Mouse (Mus musculus) forebrain, embryonic 16.5 days (tissue): ENCODE data around the gene Ric1. TPM values are rescaled to one million over a fixed set of nuclear protein-coding genes. Genes with fewer than 3 reads are reported as not detected.

ENCODE experiments used
- ATAC-seq: fragments of 200-750 bp; cut with Nextera tagmentation; 2 replicates; pipeline ENCODE4 v1.8.0; 2017; ENCODE audit warnings: mild to moderate bottlenecking, moderate library complexity
- H3K27ac ChIP-seq: fragments of 300-500 bp; sonication (generic); 2 replicates; pipeline ENCODE4 v1.5.1; 2014; ENCODE audit warnings: low read length, control low read depth
- H3K27me3 ChIP-seq: fragments of 300-500 bp; sonication (generic); replicated peaks from 2 replicates; pipeline ENCODE4 v1.6.1; 2014; ENCODE audit warnings: low read length; ENCODE audit not compliant: control insufficient read depth, insufficient read depth
- H3K36me3 ChIP-seq: fragments of 300-500 bp; sonication (generic); 2 replicates; pipeline ENCODE4 v1.6.1; 2014; ENCODE audit not compliant: control insufficient read depth, insufficient read depth
- H3K4me1 ChIP-seq: fragments of 300-500 bp; sonication (generic); replicated peaks from 2 replicates; pipeline ENCODE4 v1.6.1; 2014; ENCODE audit warnings: low read length; ENCODE audit not compliant: control insufficient read depth, insufficient read depth
- H3K4me2 ChIP-seq: fragments of 300-500 bp; sonication (generic); 2 replicates; pipeline ENCODE4 v1.6.1; 2014; ENCODE audit warnings: mild to moderate bottlenecking, low read length, control low read depth
- H3K4me3 ChIP-seq: fragments of 300-500 bp; sonication (generic); replicated peaks from 2 replicates; pipeline ENCODE4 v1.5.1; 2014; ENCODE audit warnings: mild to moderate bottlenecking, low read length, control low read depth
- H3K9ac ChIP-seq: fragments of 300-500 bp; sonication (generic); replicated peaks from 2 replicates; pipeline ENCODE4 v1.6.1; 2014; ENCODE audit warnings: low read depth, low read length, control low read depth
- H3K9me3 ChIP-seq: fragments of 300-500 bp; sonication (generic); 2 replicates; pipeline ENCODE4 v1.6.1; 2016; ENCODE audit warnings: low read length; ENCODE audit not compliant: control insufficient read depth
- WGBS: fragments of 180-500 bp; shearing (Covaris S2); extraction: QIAGEN DNeasy Blood & Tissue Kit; methylation state at CpG from one replicate; pipeline ENCODE4 v1.1.7; 2014; 5-methylcytosine and 5-hydroxymethylcytosine counted together
- polyA plus RNA-seq: library from polyadenylated mRNA; unstranded; fragments of >200 nt; fragmentation: Nextera tagmentation; extraction: Ambion mirVana; gene quantifications from 2 replicates; pipeline ENCODE4 v1.2.1, GENCODE M21; 2015

The Ric1 gene
- polyA plus RNA-seq, 1 experiment from 2014 or later, result 14.0 TPM

DNA sequence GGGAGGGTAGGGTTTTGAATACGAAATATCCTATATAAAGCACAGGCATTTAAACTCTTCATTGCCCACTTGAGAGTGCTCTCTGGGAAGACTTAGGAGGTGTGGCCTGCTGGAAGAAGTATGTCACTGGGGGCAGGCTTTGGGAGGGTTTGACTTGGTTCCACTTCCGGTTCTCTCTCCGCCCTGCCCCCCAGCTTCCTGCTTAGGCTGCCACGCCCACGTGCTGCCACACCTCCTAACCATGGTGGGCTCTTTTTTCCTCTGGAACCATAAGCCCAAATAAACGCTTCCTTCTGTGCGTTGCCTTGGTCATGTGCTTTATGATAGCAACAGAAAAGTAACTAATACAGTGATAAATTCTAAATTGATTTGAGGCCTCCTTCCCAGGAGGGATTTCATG, 16.5 kb upstream of the Ric1 start:
- 85% methylated on average over 7 of the region's 7 CpGs for WGBS
- no peaks in the 10 kb centered on the region for H3K27me3 ChIP-seq
- ATAC-seq, result no peak
- no peak overlapping the region for H3K27ac ChIP-seq
- H3K9me3 ChIP-seq, result no peaks in the 10 kb centered on the region
- H3K4me1 ChIP-seq, result 0 out of 2 replicates have a peak, but pooled peaks cover 4% of the 10 kb centered on the region
- H3K9ac ChIP-seq, result no peak overlapping the region
- H3K4me3 ChIP-seq, result no peak overlapping the region
- no peaks in the 10 kb centered on the region for H3K36me3 ChIP-seq
- no peak overlapping the region for H3K4me2 ChIP-seq

DNA sequence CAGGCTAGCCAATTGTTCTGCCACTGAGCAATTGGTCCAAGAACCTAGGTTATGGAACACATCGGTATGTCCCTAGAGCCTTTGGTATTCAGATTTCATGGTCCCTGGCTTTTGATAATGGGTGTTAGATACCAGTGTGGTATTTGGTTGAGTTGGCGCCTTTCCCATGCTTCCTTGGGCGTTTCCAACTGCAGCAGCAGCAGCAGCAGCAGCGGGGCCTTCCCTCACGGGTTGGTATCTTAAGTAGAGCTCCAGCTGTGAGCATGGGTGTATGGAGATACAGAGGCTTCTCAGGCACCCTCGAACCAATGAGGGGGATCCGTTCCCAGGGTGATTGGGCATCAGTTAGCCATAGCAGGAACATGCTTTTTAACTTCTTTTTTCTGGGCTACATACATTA, 13.9 kb upstream of the Ric1 start:
- no peaks in the 10 kb centered on the region for H3K27me3 ChIP-seq
- H3K4me2 ChIP-seq, result no peak overlapping the region
- H3K4me1 ChIP-seq, result no peaks in the 10 kb centered on the region
- no peaks in the 10 kb centered on the region for H3K9me3 ChIP-seq
- H3K4me3 ChIP-seq, result no peak overlapping the region
- no peak overlapping the region for H3K9ac ChIP-seq
- H3K27ac ChIP-seq, result no peak overlapping the region
- 47% methylated on average over 7 of the region's 7 CpGs for WGBS
- no peak for ATAC-seq
- H3K36me3 ChIP-seq, result no peaks in the 10 kb centered on the region

DNA sequence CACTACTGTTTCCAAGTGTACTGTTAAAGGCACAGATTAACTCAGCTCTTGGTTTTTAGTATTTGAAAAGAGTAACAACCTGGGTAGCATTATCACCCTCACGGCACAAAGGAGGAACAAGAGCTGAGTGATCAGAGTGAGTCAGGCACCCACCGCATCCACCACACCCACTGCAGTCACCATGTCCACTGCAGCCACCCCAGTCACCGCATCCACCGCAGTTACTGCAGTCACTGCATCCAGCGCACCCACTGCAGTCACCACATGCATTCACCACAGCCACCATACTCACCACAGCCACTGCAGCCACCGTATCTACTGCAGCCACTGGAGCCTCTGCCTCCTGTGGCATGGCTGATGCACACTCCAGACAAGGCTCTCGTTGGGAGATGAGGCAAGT, 12.2 kb upstream of the Ric1 start:
- H3K4me2 ChIP-seq, result no peak overlapping the region
- H3K4me3 ChIP-seq, result no peak overlapping the region
- no peaks in the 10 kb centered on the region for H3K9me3 ChIP-seq
- ATAC-seq, result no peak
- H3K36me3 ChIP-seq, result no peaks in the 10 kb centered on the region
- H3K27ac ChIP-seq, result no peak overlapping the region
- 89% methylated on average over 7 of the region's 7 CpGs for WGBS
- no peaks in the 10 kb centered on the region for H3K27me3 ChIP-seq
- H3K9ac ChIP-seq, result no peak overlapping the region
- H3K4me1 ChIP-seq, result no peaks in the 10 kb centered on the region

DNA sequence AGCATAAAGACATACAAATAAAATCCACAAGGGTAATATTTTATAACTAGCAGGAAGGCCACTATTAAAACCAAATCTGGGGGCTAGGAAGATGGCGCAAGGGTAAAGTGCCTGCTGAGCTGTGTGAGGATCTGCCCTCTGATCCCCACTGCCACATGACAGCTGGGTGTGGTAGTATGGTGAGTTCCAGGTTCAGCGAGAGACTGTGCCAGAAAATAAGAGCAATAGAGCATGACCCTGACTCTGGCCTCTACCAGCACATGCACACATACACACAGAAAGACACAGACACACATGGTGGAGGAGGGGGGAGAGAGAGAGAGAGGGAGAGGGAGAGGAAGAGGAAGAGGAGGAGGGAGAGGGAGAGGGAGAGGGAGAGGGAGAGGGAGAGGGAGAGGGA, 10.3 kb upstream of the Ric1 start:
- no peaks in the 10 kb centered on the region for H3K27me3 ChIP-seq
- ATAC-seq, result no peak
- no peak overlapping the region for H3K27ac ChIP-seq
- no peaks in the 10 kb centered on the region for H3K9me3 ChIP-seq
- WGBS, result 80% methylated on average over 2 of the region's 2 CpGs
- H3K36me3 ChIP-seq, result no peaks in the 10 kb centered on the region
- no peak overlapping the region for H3K4me2 ChIP-seq
- H3K4me1 ChIP-seq, result no peaks in the 10 kb centered on the region
- no peak overlapping the region for H3K9ac ChIP-seq
- no peak overlapping the region for H3K4me3 ChIP-seq

DNA sequence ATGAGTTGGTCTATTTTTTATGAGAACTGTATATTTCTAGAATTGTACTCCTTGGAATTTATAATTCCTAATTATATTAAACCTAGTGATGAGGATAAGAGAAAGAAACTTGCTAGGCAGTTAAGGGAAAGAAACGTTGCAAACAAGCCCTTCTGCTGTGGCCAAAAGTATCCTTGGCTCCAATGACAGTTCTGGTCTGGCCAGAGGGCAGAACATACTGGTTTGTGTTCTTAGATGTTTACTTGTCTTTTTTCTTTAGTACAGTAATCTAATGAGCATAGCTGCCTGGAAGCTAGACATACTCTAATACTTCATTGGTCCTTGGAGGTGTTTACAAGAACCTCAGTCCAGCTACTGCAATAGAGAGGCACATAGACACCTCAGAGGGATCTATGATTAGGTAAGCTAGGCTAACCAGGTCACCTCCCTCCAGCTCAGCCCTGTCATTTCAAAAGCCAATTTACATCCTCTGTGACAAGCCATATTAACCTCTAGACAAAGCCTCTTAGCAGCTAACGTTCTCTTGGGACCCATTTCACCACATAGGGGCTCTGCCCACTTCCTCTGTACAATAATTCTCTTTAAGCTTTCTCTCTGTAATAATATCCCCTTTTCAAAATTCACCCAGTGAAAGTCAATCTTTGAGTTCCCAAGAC, 8.8 kb upstream of the Ric1 start:
- H3K27me3 ChIP-seq, result no peaks in the 10 kb centered on the region
- H3K4me1 ChIP-seq, result no peaks in the 10 kb centered on the region
- H3K9me3 ChIP-seq, result no peaks in the 10 kb centered on the region
- H3K9ac ChIP-seq, result no peak overlapping the region
- no peak overlapping the region for H3K27ac ChIP-seq
- H3K4me2 ChIP-seq, result no peak overlapping the region
- no peak for ATAC-seq
- WGBS, result 56% methylated on average over 2 of the region's 2 CpGs
- H3K36me3 ChIP-seq, result no peaks in the 10 kb centered on the region
- H3K4me3 ChIP-seq, result no peak overlapping the region

DNA sequence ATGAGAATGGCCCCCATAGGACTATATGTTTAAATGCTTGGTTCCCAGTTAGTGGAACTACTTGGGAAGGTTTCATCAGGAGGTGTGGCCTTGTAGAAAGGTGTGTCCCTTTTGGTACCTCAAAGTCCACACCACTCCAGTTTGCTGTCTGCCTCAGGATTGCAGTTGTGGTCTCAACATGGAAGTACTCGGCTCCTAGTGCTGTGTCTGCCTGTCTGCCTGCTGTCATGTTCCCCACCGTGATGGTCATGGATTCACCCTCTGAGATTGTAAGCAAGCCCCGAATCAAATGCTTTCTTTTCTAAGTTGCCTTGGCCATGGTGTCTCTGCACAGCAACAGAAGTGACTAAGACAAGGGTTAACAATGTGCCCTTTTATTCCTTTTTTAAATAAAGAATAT, 8.0 kb upstream of the Ric1 start:
- Histone ChIP-seq H3K9ac (no peak overlapping the region), H3K4me3 (no peak overlapping the region), H3K27me3 (no peaks in the 10 kb centered on the region), H3K4me2 (no peak overlapping the region), H3K27ac (no peak overlapping the region), H3K36me3 (no peaks in the 10 kb centered on the region), H3K9me3 (no peaks in the 10 kb centered on the region), H3K4me1 (no peaks in the 10 kb centered on the region)
- WGBS, result 96% methylated on average over 3 of the region's 3 CpGs
- ATAC-seq, result no peak

DNA sequence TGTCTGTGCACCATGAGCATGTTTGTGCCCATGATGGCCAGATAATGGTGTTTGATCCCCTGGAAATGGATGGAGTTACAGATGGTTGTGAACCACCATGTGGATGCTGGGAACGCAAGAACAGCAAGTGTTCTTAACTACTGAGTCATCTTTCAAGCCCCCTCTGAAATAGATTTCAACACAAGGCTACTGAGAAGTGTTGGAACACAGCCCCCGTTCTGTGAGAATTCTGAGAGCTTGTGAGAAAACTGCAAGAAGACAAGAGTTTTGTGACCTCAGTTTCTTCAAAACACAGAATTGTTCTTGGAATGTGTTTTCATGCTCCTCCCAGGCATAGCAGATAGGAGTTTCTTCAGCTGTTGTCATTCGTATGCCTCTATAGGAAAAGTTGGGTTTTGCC, 6.7 kb upstream of the Ric1 start:
- H3K27ac ChIP-seq, result no peak overlapping the region
- no peak overlapping the region for H3K4me2 ChIP-seq
- H3K4me1 ChIP-seq, result no peaks in the 10 kb centered on the region
- WGBS, result 95% methylated on average over 3 of the region's 3 CpGs
- no peak for ATAC-seq
- H3K27me3 ChIP-seq, result no peaks in the 10 kb centered on the region
- no peaks in the 10 kb centered on the region for H3K9me3 ChIP-seq
- no peak overlapping the region for H3K9ac ChIP-seq
- H3K36me3 ChIP-seq, result no peaks in the 10 kb centered on the region
- H3K4me3 ChIP-seq, result no peak overlapping the region

DNA sequence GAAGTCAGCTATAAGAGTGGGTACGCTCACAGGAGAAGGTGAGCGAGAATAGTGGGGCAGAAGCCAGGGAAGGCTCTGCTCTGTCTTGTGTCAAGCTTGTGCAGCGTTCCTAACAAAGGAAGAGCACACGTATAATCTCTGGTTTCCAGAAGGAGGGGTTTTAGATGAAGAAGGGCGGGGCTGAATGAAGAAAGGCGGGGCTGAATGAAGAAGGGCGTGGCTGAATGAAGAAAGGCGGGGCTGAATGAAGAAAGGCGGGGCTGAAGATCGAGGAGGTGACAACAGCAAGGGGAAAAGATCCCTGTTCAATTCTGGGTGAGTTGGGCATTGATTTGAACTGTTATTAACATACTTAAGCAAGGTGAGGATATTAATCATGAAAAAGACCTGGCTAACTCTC, 6.1 kb upstream of the Ric1 start:
- 69% methylated on average over 10 of the region's 10 CpGs for WGBS
- no peak overlapping the region for H3K9ac ChIP-seq
- no peak overlapping the region for H3K4me2 ChIP-seq
- H3K27me3 ChIP-seq, result no peaks in the 10 kb centered on the region
- no peak overlapping the region for H3K27ac ChIP-seq
- no peaks in the 10 kb centered on the region for H3K36me3 ChIP-seq
- no peak overlapping the region for H3K4me3 ChIP-seq
- no peak for ATAC-seq
- H3K9me3 ChIP-seq, result no peaks in the 10 kb centered on the region
- H3K4me1 ChIP-seq, result no peaks in the 10 kb centered on the region

DNA sequence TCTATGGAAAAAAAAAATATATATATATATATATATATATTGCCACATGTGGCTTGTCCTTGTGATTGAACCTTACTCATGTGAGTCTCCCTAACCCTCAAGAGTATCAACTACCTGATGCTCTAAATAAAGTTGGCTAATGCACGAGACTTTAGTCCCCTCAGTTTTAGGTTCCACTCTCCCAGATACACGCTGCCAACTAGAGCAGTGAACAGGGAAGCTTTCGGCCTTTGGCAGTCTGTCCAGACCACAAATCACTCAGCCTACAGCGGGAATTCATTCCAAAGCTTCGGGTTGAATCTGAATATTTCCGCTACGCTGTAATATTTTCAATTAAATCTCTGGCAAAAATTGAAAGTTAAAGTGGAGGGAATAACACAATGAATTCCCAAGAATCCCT, 3.7 kb upstream of the Ric1 start:
- no peak overlapping the region for H3K27ac ChIP-seq
- no peaks in the 10 kb centered on the region for H3K36me3 ChIP-seq
- H3K9me3 ChIP-seq, result no peaks in the 10 kb centered on the region
- no peak overlapping the region for H3K4me3 ChIP-seq
- H3K4me2 ChIP-seq, result no peak overlapping the region
- ATAC-seq, result no peak
- H3K4me1 ChIP-seq, result peaks cover 5% of the 10 kb centered on the region
- 92% methylated on average over 7 of the region's 7 CpGs for WGBS
- no peak overlapping the region for H3K9ac ChIP-seq
- H3K27me3 ChIP-seq, result no peaks in the 10 kb centered on the region

DNA sequence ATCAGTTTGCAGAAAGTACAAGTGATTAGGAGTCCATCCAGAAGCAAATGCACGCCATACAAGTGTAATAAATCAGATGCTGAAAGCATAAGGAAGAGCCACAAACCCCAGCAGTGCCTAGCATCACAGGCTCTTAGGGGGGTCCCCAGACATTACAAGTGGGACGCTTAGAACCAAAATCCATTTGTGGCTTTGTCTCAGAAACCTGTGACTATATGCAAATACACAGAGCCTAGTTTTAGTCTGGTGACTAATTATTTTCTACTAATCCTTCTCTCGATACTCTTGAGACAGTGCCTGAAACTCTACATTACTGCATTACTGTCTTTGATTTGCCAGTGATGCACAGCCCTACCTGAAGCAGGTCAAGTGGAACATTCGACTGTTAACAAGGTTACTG, 3.2 kb upstream of the Ric1 start:
- 83% methylated on average over 4 of the region's 4 CpGs for WGBS
- peaks cover 9% of the 10 kb centered on the region for H3K4me1 ChIP-seq
- no peak for ATAC-seq

More for the DNA sequence above, 3.2 kb upstream of the Ric1 start:
- Histone ChIP-seq H3K36me3 (no peaks in the 10 kb centered on the region), H3K4me3 (no peak overlapping the region), H3K9me3 (no peaks in the 10 kb centered on the region), H3K9ac (no peak overlapping the region), H3K4me2 (no peak overlapping the region), H3K27me3 (no peaks in the 10 kb centered on the region), H3K27ac (no peak overlapping the region)
